Mouse (Mus musculus) bone marrow, adult 2 months (tissue): ENCODE results near the gene Vps13d. TPM values are rescaled to one million over a fixed set of nuclear protein-coding genes. Genes with fewer than 3 reads are reported as not detected.

ENCODE experiments used
- H3K27ac ChIP-seq: fragments of 200-500 bp; 2 replicates; pipeline ENCODE4 v1.5.1; 2012; ENCODE audit warnings: low read depth, mild to moderate bottlenecking, control low read depth, inconsistent platforms, low read length; ENCODE audit not compliant: control insufficient read depth, poor library complexity, insufficient read depth
- H3K4me1 ChIP-seq: fragments of 200-500 bp; 2 replicates; pipeline ENCODE4 v1.6.1; 2011; ENCODE audit warnings: low read length; ENCODE audit not compliant: control insufficient read depth, insufficient read depth
- H3K4me3 ChIP-seq: fragments of 200-500 bp; replicated peaks from 2 replicates; pipeline ENCODE3; 2011; ENCODE audit warnings: mild to moderate bottlenecking, low read depth, low read length, control low read depth; ENCODE audit not compliant: control insufficient read depth
- CTCF ChIP-seq: fragments of 200-500 bp; IDR thresholded peaks from 2 replicates; pipeline ENCODE4 v1.5.1; 2011; ENCODE audit warnings: low read length, control low read depth; ENCODE audit not compliant: control insufficient read depth, insufficient read depth
- POLR2A ChIP-seq: fragments of 200-500 bp; IDR thresholded peaks from 2 replicates; pipeline ENCODE4 v1.6.1; 2011; ENCODE audit warnings: low read depth, mild to moderate bottlenecking, control low read depth, low read length, borderline replicate concordance; ENCODE audit not compliant: control insufficient read depth
- WGBS: fragments of 180-500 bp; shearing (Covaris S2); methylation state at CpG from one replicate; pipeline ENCODE4 v1.1.7; 2018; 5-methylcytosine and 5-hydroxymethylcytosine counted together
- polyA plus RNA-seq: library from polyadenylated mRNA; stranded (reverse); fragments of >200 nt; gene quantifications from 2 replicates; pipeline ENCODE4 v1.2.4, GENCODE M21; 2011; ENCODE audit warnings: low replicate concordance; ENCODE audit not compliant: missing spikeins, insufficient read depth, insufficient read length

Gene Vps13d
- polyA plus RNA-seq, 1 experiment = 35.3 TPM

DNA sequence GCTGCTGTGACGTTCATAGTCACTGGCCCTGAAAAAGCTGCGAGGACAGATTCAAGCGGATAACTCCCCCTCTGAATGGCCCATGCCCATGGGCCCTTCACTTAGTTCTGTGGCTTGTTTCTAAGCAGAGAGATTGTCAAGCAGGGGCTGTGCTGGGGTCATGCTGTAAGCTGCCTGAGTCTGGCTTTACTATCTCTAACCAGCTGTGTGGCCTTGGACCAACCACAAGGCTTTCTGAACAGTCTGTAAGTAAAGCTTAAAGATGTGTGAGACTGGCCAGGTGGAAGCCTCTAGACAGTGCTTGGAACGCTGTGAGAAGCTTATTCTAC is 180.2 kb downstream of the Vps13d start:
- TF ChIP-seq CTCF (no peak), POLR2A (no peak)
- Histone ChIP-seq H3K4me3 (no peak overlapping the region), H3K4me1 (peaks cover 7% of the 10 kb centered on the region; the same call in 1 of the 2 replicates), H3K27ac (no peak overlapping the region)
- WGBS = 82% methylated on average over 4 of the region's 4 CpGs

- no peak for TF ChIP-seq CTCF
- no peak for TF ChIP-seq POLR2A
- H3K4me3 ChIP-seq = no peak overlapping the region
- H3K27ac ChIP-seq = no peak overlapping the region
- WGBS = 88% methylated on average over 7 of the region's 7 CpGs
- H3K4me1 ChIP-seq = peaks cover 5% of the 10 kb centered on the region; the same call in 1 of the 2 replicates
Measured at GRCm38 (mm10) chr4:145013760-145014631, 180.8 kb downstream of the Vps13d start.

DNA sequence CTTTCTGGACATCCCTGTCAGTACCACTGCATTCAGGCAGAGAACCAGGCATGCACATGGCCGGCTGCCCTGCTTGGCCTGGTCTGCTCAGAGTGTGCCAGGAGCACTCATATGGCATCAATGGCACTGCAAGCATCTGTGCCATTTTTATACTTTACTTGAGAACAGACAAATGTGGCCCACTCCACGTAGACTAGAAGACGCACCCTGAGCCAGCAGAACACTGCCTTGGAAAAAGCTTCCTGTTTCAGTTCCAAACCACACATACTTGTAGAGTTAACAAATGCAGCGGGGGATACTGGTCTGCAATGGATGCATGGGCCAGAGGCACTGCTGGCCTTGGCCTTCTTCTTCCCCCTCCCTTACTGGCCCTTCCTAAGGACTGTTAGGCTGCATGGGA is 181.6 kb downstream of the Vps13d start:
- WGBS = 52% methylated on average over 4 of the region's 4 CpGs
- peaks cover 4% of the 10 kb centered on the region; the same call in 1 of the 2 replicates for H3K4me1 ChIP-seq
- no peak overlapping the region for H3K27ac ChIP-seq
- TF ChIP-seq CTCF = no peak
- no peak for TF ChIP-seq POLR2A
- no peak overlapping the region for H3K4me3 ChIP-seq

DNA sequence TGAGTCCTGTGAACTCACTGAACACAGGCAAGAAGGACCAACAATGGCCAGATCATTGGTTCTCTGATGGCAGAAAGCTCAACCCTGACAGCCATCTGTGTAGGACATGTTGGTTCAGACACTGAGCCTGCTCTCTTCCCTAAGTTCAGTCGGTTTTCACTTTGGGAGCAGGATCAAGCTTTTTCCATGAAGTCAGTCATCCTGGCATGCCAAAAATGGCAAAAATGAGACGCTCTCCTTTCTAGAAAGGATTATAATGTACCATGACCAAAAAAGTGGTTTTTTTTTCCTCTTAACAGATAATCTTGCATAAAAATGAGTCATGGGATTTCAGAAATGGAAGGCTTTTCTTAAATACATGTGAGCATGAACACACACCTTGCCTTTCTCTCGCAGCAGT is 183.6 kb downstream of the Vps13d start:
- peaks cover 1% of the 10 kb centered on the region; the same call in 1 of the 2 replicates for H3K4me1 ChIP-seq
- no peak overlapping the region for H3K27ac ChIP-seq
- WGBS = 86% methylated on average over 3 of the region's 3 CpGs
- TF ChIP-seq CTCF = no peak
- no peak for TF ChIP-seq POLR2A
- H3K4me3 ChIP-seq = no peak overlapping the region

GRCm38 (mm10) chr4:145009934-145010333 is 184.9 kb downstream of the Vps13d start:
- Histone ChIP-seq H3K4me1 (peaks cover 2% of the 10 kb centered on the region; the same call in 1 of the 2 replicates), H3K27ac (no peak overlapping the region), H3K4me3 (no peak overlapping the region)
- TF ChIP-seq CTCF (no peak), POLR2A (no peak)
- 81% methylated on average over 7 of the region's 7 CpGs for WGBS

DNA sequence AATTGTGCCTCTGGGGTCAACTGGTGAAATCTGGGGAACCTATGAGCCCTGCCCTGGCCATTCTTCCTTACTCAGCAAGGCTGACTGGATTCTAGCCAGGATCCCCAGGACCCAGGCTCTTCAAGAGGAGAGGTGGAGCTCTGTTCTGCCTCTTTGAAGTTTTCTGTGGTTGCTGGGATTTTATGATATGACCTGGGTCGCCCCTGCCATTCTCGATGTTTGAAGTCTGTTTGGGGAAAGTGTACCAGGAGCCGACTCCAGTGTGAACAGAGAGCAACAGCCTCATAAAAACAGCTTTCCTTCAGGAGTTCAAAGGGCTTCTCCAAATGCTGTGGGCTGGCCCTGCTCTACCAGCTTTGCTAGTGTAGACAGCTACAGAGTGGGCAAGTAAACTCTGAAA is 185.4 kb downstream of the Vps13d start:
- 45% methylated on average over 3 of the region's 3 CpGs for WGBS
- TF ChIP-seq POLR2A (no peak), CTCF (no peak)
- H3K4me1 ChIP-seq = peaks cover 2% of the 10 kb centered on the region; the same call in 1 of the 2 replicates
- no peak overlapping the region for H3K4me3 ChIP-seq
- no peak overlapping the region for H3K27ac ChIP-seq

DNA sequence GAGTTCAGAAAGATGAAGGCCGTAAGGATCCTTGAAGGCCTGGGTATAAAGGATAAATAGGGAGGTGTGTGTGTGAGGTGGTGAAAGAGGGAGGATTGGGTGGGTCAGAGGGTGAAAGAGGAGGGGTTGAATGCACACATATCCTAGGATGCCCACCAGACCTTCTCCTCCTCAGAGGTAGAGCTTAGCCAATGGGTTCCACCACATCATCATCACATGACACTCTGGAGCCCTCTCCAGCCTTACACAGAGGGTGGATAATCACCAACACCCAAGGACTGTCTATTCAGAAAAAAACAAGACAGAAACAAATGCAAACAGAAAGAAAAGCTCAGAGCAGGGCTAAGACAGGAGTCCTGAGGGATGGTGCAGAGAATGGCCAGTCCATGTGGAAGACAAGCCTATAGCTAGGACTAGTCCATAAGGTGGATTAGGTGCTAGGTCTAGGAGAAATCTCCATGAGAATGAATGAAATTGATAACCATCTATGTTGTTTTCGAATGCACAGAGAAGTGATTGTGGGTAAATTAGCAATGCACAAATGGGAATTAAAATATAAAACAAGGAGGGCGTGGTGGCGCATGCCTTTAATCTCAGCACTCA is 188.8 kb downstream of the Vps13d start:
- WGBS = 91% methylated on average over 4 of the region's 4 CpGs
- H3K4me3 ChIP-seq = no peak overlapping the region
- no peak for TF ChIP-seq CTCF
- no peak for TF ChIP-seq POLR2A
- H3K27ac ChIP-seq = no peak overlapping the region
- peaks cover 2% of the 10 kb centered on the region; the same call in 1 of the 2 replicates for H3K4me1 ChIP-seq

- no peak for TF ChIP-seq POLR2A
- TF ChIP-seq CTCF = no peak
- peaks cover 7% of the 10 kb centered on the region; the same call in 1 of the 2 replicates for H3K4me1 ChIP-seq
- H3K4me3 ChIP-seq = no peak overlapping the region
- H3K27ac ChIP-seq = no peak overlapping the region
- WGBS = 90% methylated on average over 6 of the region's 6 CpGs
Measured at GRCm38 (mm10) chr4:145004176-145004575, 190.6 kb downstream of the Vps13d start.
